Mouse (Mus musculus) cerebellum, adult 2 months (tissue): ENCODE results near the gene Zdhhc8.

ENCODE experiments used
- CTCF ChIP-seq: fragments of 200-500 bp; IDR thresholded peaks from 2 replicates; pipeline ENCODE4 v1.5.1; 2011; ENCODE audit warnings: low read depth, mild to moderate bottlenecking, control low read depth, low read length, moderate library complexity, borderline replicate concordance; ENCODE audit not compliant: insufficient read depth
- POLR2A ChIP-seq: fragments of 200-500 bp; IDR thresholded peaks from 2 replicates; pipeline ENCODE4 v1.6.1; 2011; ENCODE audit warnings: low read length, control low read depth, borderline replicate concordance; ENCODE audit not compliant: insufficient read depth

DNA sequence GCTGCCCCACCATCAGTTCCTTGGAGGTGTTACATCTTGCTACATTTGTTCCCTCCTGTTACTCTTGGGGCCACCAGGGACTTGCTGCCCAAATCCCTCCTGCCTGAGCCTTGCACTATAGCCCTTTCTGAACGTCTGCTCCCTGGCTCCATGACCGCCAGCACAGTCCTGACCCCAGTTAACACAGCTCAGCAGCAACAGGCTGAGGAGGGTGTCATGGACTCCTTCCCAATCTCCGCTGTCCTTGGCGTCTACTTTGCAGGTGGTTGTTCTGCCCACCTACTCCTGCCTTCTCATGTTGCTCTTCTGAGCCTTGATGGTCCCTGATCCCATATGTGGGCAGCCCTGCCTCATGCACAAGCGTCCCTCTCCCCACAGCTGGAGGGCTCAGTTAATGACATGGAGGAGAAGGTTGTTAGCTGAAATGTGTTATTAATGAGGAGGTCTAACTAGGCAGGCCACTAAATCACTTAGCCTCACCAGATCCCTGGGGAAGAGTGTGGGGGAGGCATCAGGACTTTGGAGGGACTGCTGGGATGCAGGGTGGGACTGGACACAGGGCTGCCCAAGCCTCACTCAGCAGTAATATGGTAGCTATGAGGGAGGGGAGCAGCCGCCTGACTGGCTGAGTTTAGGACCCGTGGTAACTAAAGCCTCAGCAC is 31.4 kb downstream of the Zdhhc8 start:
- TF ChIP-seq CTCF (no peak), POLR2A (no peak)
